Mouse (Mus musculus) embryo, embryonic 10.5 days (tissue): ENCODE measurements at regions not wholly inside any gene's neighbourhood (a gene's known extent, or its start where the extent isn't known, plus 50 kb on each side); places are given as distances from the start of the nearest gene placed in this dataset.
"Not testable (repeated sequence)": the region's sequence is repeated elsewhere in the genome, so short reads cannot be mapped to it uniquely, and the experiment has no call there.

Experiments used
- DNase-seq: peaks from one replicate; pipeline ENCODE4 v3.0.0-alpha.2; 2015; ENCODE audit warnings: low spot score

DNA sequence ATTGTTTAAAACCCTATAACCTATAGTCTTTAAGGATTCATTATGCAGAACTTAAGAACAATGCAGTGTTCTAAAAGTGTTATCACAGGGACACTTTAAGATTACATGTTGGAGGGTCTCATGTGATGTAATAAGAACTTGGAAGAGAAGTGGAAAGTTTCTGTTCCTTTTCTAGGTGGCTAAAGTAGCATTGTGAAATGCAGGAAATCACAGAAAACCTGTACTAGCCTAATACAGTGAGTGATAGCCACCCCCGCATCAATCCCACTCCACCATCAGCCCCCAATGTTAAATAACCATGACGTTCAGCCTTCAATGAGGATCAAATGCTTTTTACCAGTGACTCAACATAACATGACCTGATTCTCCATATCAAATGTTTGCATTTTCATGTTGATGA lies 147.4 kb upstream of the Palmd start:
- DNase-seq, result no peak

DNA sequence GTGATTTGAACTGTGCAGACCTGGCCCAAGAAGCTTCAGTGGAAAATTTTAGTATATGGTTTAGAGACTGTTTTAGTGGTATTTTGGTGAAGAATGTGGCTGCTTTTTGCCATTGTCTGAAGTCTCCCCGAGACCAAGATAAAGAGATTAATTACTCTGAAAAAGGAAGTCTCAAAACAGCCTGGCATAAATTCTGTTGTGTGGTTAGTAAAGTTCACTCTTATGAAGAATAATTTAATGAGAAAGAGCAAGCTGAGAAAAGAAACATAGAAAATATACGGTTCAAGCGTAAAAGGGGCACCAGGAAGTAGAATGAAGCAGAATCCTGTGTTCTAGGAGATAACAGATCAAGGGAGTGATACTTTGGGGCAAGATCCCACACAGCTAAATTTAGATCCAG lies 144.0 kb upstream of the Palmd start:
- no peak for DNase-seq

DNA sequence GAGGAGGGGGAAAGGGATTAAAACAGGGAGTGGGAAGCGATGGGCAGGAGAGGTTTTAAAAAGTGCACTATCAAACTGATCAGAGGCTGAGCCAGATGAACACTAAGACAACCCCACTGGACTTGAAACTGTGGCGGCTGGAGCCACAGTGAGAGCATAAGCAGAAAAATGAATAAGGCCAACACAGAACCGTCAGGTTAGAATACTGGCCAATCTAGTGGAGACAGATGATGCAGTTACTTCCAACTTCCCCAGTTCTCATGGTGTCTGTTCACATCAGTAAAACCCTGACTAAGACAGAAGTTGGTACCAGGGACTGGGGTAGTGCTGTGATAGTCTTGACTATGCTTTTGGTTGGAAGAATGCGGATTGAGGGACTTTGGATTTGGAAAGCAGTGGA lies 143.5 kb upstream of the Palmd start:
- no peak for DNase-seq

DNA sequence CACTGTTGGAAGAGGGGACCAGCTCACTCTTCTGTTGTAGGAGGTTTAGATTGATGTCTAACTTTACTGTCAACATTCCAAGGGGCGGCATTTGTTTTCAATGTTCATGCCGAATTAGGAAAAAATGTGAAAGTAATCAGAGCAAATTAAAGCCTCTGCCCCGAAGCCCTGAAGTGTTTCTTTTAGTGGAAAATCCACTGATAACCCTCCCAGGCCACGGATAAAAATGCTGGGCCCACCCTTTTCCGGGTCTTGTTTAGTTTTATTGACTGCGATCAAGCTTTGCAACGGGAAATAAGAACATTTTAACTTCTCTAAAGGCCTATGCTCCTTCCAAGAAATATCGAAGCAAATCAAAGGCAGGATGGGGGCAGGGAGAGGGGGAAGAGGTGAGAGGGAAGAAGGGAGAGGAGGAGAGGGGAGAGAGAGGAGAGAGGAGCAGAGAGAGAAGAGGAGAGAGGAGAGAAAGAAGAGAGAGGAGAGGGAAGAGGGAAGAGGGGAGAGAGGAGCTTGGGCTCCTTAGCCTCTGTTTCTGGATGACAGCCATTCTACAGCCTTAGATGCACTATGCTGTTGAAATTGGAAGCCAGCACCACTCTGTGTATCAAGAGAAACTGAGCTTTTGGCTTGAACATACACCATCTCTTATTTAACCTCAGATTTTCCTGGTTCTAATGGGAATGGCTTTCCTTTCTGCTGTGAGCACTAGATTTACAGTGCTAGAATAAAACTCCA lies 140.3 kb upstream of the Palmd start:
- no peak for DNase-seq

DNA sequence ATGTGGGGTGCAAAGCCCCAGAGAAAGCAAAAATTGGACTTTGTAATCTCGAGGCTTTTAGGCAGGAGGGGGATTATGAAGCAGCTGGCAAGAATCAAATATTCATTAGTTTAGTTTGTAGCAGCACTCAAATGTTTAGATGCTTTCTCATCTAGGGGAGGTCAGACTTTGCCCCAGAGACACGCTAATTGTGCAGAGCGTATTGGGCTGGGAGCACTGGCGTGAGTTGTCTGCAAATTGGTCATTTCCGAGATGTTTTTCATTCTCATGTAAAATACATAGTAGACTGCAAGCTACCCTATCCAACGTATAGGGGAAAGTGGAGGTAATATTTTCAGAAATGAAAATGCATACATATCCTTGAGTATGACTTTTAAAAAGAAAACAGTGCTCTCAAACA lies 139.2 kb upstream of the Palmd start:
- no peak for DNase-seq

DNA sequence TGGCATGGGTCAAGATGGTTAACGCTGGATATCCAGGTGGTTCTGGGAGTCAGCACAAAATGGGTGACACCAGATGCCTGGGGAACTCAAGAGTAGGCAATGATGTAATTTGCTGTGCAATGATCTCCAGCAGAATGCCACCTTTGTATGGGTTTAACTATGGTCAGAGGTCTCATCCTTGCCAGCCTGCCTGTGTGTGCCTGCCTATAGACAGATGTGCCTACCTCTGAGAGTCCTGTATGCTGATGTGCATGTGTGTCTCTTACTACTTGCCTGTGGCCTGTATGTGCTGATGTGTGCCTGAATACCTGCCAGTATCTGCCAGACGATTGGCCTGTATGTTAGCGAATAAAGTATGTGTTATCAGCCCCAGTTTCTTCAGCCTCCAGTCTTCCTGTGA lies 138.6 kb upstream of the Palmd start:
- no peak for DNase-seq

DNA sequence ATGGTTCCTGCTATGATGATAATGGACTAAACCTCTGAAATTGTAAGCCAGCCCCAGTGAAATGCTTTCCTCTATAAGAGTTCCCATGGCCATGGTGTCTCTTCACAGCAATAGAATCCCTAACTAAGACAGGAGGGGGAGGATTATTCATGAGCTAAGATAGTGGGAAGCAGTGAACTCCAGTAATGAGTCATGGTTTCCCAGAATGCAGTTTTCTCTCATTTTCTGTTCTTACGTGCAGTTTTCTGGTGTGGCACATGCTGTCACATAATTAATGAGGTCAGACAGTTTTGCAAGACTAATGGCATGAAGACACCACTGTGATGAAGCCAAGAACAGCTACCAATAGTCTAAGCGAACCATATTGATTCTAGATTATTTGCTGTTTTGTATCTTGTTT lies 118.9 kb upstream of the Palmd start:
- DNase-seq, result no peak

DNA sequence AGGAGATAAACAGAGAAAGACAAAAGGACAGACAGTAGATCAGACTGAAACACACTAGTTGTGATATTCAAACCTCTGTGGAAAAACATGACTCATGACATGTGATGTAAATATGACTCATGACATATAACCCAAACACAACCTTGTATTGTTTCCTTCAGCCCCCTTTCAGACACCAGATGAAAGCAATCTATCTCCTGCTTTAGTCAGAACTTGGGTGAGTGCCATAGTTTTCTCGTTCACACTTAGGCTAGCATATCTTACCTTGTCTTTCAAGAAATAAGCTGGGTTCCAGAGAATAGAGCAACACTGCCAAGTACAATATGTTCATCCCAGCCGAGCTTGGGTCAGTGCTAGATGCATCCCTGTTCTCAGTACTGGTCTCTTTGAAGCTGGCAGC lies 107.9 kb upstream of the Palmd start:
- no peak for DNase-seq

DNA sequence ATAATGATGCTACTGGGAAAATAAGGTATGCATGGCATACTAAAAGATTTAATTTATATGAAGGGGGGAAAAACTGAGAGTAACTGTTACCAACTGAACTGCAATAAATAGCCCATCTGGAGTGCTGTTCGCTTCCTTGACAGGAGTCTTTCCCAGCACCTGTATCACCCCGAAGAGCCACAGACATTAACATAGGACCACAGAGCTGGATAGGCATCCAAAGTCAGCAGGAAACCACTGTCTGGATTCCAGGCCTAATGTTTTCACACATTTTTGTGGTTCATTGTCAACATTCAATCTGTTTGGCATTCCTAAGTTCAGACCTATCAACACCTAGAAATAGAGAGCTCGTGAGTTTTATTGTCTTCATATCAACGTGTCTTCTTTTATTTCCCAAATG lies 104.6 kb upstream of the Palmd start:
- no peak for DNase-seq

DNA sequence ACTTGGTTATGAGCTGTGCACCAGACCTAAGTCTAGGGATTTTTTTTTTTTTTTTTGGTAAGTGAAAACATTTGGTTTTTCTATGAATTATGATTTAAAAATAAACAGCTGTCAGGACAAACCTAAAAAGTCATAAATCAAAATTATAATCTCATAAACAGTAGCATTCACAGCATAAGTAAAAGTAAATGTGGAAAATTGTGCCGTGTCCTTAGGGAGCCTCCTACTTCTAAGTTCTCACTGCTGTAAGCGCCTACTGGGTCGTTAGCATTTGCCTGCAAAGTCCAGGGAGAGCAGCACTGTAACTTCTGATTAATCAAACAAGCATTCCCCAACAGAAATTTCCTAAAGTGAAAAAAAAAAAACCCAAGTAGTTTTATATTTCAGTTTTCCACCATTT lies 104.2 kb upstream of the Palmd start:
- no peak for DNase-seq

DNA sequence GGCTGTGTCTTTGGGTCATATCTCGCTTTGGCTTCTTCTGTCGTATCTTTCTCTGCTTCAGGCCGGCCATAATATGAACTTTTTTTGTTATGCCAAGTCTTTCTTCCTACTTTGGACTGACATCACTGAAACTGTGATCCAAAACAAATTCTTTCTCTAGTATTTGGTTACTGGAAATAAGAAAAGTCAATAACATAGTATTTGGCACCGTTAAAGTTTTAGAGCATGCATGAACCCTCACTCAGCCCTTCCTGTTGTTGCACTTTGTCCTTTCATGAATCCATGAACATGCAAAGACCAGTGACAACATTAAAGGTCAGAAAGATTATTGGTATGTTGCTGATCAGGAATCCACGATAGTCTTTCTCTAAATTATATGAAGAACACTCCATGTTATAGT lies 103.1 kb upstream of the Palmd start:
- no peak for DNase-seq

DNA sequence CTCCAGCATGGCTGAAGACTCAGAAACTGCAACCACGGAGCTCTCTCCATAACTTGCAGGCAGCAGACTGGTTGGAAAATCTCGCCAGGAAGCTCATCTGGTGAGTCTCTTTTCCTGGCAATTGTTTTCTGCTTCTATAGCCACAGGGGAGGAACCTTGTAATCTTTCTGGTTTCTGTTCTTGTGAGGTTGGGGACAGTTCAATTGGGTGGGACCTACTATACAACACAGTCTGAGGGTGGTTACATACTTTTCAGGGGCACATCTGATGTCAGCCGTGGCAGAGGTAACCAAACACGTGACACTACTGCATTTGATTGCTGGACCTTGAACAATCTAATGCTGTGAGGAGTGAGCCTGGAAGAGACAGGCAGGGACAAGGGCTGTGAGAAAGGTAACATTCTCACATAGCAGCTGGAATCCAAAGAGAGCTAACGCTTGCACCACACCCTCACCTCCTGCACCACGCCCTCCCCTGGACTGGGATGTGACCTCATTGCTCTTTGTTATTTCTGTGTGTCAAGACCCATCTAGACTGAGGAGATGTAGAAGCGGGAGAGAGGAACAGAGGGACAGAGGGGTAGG lies 98.8 kb upstream of the Palmd start:
- DNase-seq, result no peak

DNA sequence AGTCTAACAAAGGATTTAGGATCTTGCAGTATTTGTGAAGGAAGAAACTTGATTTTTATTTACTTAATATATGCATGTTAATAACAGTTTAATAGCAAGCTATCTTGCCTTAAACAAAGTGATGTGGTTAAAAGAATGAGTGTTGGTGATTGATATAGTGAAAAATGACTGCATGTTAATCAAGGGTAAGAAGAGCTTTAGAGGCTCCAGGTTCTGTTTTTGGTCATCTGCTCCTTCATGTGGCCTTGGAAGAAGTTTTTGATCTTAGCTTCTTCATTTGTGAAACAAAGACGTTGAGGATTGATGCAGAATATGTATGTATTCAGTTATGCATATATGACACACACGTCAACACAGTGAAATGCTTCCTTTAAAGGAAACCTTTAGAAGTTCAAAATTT lies 97.1 kb upstream of the Palmd start:
- DNase-seq, result no peak

DNA sequence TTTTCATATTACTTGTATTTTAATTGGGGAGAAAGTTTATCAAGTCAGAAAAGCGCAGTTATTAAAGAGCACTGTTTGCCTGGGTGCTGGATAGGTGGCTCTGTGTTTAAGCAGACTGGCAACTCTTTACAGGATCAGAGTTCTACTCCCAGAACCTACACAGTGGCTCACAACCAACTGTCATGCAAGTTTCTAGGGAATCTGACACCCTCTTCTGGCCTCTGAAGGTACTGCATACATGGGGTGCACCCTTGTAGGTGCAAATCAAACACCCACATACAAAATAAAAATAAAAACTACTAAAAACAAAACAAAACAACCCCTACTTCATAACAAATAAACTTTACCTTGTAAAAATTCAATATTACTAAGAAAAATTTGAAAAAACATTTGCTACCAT lies 93.0 kb upstream of the Palmd start:
- peak; percentile 16 for DNase-seq

DNA sequence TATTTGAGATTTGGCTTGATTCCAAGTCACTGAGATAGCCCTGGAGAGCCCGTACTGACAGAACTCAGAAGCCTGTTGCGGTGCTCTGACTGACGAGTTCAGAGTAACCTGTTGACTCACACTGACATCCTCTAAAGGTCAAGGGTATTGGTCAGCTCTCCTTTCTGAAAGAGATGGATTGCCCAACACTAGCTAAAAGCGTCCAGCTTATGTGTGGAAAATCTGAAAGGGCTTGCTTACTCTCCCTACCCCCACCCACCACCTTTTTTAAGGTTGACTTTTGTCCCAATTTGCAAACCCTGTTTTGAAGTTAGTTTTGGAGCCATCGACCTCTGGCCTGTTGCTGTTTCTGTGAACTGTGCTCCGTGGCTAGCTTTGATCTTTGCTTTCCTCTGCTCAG lies 92.4 kb upstream of the Palmd start:
- no peak for DNase-seq

DNA sequence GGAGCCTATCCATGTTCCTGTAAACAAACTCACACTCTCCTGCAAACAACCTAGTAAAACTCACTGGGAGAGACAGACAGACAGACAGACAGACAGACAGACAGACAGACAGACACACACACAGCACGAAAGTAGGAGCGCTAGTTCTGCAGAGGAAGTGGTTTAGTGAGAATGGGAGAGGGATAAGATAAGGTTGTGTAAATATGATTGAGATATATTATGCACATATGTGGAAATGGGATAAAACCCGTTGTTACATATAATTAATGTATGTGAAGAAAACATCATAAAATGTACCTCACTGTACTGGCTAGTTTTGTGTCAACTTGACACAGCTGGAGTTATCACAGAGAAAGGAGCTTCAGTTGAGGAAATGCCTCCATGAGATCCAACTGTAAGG lies 85.9 kb upstream of the Palmd start:
- DNase-seq, result not testable (repeated sequence)

DNA sequence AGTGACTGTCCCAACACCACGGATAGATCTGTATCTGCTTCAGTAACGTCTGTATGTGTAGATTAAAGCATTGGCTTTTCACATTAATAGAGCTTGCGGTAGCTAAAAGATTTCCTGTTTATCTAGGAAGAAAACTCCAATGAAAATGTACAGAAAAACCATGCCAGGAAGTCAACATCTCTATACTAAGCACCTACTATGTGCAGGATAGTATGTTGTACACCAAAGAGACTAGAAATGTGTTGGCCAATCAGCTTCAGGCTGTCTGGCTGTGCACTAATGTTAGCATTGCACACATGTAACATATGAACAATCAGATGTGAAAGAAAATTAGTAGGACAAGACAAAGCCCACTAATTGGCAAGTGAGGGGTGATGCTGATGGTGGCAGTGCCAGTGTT lies 82.6 kb upstream of the Palmd start:
- no peak for DNase-seq

DNA sequence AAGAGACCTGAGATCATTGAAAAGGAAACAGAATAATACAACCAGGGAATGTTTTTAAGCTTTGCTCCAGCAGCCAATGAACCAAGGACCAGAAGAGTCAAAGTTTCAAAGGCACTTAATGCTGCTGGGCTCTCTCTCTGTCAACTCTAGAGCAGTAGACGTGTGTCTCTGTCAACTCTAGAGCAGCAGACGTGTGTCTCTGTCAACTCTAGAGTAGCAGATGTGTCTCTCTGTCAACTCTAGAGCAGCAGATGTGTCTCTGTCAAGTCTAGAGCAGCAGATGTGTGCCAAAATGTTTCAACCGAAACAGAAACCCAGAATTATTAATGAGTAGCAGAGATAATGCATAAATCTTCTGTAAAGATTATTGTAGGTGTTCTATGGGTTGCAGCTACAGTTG lies 82.1 kb upstream of the Palmd start:
- DNase-seq, result no peak

DNA sequence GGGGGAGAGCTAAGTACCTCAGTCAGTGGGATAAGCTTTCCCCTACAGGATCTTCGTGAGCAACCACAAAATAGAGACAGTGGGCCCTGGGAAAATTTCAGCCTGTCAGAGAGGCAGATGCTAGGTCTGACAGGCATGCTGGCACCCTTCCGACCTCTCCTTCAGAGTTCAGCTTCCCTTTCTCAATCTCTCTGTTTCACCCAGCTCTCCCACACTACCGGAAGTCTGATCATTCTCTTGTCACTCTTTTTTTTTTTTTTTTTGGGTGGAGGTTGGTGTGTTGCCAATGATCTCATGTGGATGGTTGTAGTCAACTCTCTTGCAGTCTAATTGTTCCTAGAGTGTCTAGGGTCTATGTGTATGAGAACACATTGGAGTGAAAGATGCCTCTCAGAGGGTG lies 80.6 kb upstream of the Palmd start:
- DNase-seq, result no peak

DNA sequence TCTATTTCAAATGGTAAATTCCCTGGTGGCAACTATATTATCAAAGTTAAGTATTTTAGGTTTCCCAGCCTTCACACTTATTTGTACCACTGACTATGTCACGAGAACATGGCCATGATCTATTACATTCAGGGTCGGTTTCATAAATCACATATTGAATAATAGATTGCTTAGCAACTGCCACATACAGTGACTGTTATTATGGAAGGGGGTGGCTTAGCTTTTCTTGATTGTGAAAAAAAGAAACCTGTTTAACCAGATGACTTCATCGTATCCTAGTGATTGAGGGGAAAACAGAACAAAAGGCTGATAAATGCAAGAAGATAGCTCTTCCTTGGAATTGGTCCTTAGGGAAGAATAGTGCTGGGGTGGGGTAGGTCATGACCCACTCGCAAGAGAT lies 76.0 kb upstream of the Palmd start:
- no peak for DNase-seq

DNA sequence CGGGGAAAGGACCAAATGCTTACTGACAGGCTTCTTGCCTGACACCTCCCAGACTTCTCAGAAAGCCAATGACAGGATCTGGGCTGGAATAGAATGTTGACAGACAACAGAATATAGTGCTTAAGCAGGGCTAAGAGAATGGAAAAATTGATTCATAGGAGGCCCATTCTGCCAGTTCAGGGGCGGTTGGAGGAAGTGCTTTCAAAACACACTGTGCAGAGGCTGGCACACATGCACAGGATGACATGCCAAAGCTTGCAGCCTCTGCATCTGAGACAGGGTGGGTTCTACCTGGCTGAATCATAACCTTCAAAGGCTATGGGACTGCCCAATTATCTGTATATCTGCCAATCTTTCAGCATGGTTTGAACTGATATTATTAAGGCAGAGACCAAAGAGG lies 75.5 kb upstream of the Palmd start:
- no peak for DNase-seq

DNA sequence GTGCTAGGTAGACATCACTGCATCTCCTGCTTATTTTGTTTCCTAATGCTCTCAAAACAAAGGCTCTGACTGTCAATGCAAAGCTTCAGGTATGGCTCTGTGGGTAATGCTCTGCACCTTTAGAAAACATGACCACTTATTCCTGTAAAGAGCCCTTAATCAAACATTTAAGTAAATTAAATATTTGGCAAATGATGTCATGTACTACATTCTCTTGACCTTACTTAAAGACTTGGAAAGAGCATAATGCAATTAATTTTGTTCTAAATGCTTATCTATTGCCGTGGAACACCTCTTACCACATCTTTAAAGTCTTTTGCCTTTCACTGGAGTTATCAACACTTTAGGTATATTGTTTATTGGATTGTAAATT lies 70.1 kb upstream of the Palmd start:
- DNase-seq, result no peak

DNA sequence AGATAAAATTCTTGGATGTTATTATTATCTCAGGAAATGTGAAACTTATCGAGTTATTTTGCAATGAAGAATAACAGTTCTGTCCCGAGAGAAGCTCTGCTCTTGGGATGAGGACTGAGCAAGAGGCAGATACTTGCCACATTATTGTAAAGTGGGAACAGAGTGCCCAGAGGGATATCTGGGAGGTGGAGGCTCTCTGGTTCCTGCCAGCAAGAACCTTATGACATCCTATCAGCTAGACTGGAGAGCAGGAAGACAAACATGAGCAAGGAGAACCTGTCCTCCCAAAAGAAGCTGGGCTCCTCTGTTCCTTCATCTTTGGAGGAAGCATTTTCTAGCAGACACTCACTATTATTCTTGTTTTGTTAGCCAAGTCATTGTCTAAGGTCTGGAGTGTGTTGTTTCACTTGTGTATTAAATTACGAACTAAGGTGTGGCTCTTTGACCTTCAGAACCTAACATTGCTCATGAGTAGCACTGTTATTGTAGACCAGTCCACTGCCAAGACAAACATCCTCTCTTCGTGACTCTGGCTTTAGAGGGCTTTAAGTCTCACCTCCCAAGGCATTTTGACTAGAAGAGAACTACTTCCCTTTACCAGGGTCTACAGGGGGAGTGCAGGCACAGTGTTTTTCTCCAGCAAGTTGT lies 69.6 kb upstream of the Palmd start:
- DNase-seq, result no peak
